Mouse (Mus musculus): Measurements from ENCODE around the gene Bpifa6. TPM values are rescaled to one million over a fixed set of nuclear protein-coding genes. Genes with fewer than 3 reads are reported as not detected.
"Not testable (repeated sequence)": the region's sequence is repeated elsewhere in the genome, so short reads cannot be mapped to it uniquely, and the experiment has no call there.

Gene Bpifa6
- total and polyA plus RNA-seq, 2 experiments from 2014 or later = not detected

DNA sequence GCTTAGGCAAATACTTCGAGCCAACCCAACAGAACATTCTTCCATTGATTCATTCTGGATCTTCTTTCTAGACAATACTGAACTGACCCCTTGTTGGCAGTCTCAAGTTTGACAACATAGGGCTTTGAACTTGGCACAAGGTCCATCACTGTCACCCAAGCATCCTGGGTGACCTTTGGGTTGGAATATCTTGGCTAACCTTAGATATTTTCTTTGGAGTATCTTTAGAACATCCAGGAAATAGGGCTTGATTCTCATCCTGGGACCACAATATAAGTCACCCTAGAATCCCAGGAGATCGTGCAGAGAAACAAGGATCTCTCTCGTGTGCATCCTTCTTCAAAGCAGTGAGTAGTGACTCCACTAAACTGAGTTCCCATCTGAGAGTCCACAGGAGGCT lies 33.2 kb downstream of the Bpifa6 start, which contains the start of gene Bpifa2:
Gene Bpifa2, plus strand, starts transcription at position 301 of the 400 bp plus-strand sequence.
- no peak for TF ChIP-seq CTCF (IDR thresholded peaks at IDR 0.05; ENCODE audit: low read depth)
- Histone ChIP-seq H3K4me3 (ENCODE audit: low read length) (no peak within 1 kb of the TSS), H3K9ac (replicated peaks; ENCODE audit: low read length) (no peak within 1 kb of the TSS), H3K27ac (no peak within 1 kb of the TSS), H3K4me2 (ENCODE audit: low read depth, low read length) (no peak within 1 kb of the TSS), H3K36me3 (ENCODE audit: insufficient read depth, low read length) (no peaks in the 10 kb centered on the region), H3K27me3 (ENCODE audit: insufficient read depth, low read length) (no peaks in the 10 kb centered on the region), H3K4me1 (ENCODE audit: insufficient read depth, low read length) (no peaks in the 10 kb centered on the region), H3K9me3 (ENCODE audit: low read length) (no peaks in the 10 kb centered on the region)
- WGBS = 81% methylated on average over 3 of the region's 3 CpGs
- DNase-seq (ENCODE audit: low spot score) (no peak), ATAC-seq (no peak)

DNA sequence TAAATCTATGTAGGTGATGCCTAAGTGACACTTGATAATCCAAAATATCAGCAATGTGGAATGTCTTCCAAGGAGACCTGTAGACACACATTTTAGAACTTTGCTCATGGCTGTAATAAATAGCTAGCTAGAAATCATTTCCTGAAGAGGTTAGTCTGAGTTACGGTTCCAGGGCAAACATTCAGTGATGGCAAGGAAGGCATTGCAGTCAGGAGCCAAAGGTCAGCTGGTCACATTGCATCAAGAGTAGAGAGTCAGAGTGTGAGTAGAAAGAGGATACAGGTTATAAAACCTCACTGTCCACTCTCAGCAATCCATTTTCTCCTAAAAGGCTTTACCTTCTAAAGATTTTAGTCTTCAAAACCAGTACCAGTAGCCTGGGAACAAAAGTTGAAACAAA lies 43.2 kb downstream of the Bpifa6 start:
- no peak for ATAC-seq
- no peak overlapping the region for H3K9ac ChIP-seq (replicated peaks; ENCODE audit: low read length)
- H3K4me1 ChIP-seq (ENCODE audit: insufficient read depth, low read length) = no peaks in the 10 kb centered on the region
- H3K27me3 ChIP-seq (ENCODE audit: insufficient read depth, low read length) = no peaks in the 10 kb centered on the region
- H3K36me3 ChIP-seq (ENCODE audit: insufficient read depth, low read length) = no peaks in the 10 kb centered on the region
- no peak for DNase-seq (ENCODE audit: low spot score)
- no peak overlapping the region for H3K27ac ChIP-seq
- H3K9me3 ChIP-seq (ENCODE audit: low read length) = no peaks in the 10 kb centered on the region
- H3K4me2 ChIP-seq (ENCODE audit: low read depth, low read length) = no peak overlapping the region
- TF ChIP-seq CTCF (IDR thresholded peaks at IDR 0.05; ENCODE audit: low read depth) = no peak
- WGBS = 88% methylated on average over 1 of the region's 1 CpGs
- no peak overlapping the region for H3K4me3 ChIP-seq (ENCODE audit: low read length)

DNA sequence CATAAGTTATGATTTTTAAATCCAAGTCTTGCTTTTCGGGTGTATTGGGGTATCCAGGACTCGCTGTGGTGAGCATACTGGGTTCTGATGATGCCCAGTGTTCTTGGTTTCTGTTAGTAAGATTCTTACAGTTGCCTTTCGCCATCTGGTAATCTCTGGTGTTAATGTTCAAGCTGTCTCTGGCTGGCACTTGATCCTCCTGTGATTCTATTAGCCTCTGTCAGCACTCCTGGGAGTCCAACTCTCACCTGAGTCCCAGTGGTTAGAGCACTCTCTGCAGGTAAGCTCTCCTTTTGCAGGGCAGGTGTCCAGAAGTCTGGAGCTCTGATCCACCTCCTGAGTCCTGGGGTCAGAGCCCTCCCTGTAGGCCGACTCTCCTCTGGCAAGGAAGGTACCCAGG lies 49.9 kb downstream of the Bpifa6 start:
- not testable (repeated sequence) for H3K4me2 ChIP-seq (ENCODE audit: low read depth, low read length); H3K9ac ChIP-seq (replicated peaks; ENCODE audit: low read length); H3K27me3 ChIP-seq (ENCODE audit: insufficient read depth, low read length); H3K9me3 ChIP-seq (ENCODE audit: low read length); ATAC-seq; H3K36me3 ChIP-seq (ENCODE audit: insufficient read depth, low read length); H3K27ac ChIP-seq; DNase-seq (ENCODE audit: low spot score); H3K4me1 ChIP-seq (ENCODE audit: insufficient read depth, low read length); H3K4me3 ChIP-seq (ENCODE audit: low read length)
- 89% methylated on average over 4 of the region's 4 CpGs for WGBS

DNA sequence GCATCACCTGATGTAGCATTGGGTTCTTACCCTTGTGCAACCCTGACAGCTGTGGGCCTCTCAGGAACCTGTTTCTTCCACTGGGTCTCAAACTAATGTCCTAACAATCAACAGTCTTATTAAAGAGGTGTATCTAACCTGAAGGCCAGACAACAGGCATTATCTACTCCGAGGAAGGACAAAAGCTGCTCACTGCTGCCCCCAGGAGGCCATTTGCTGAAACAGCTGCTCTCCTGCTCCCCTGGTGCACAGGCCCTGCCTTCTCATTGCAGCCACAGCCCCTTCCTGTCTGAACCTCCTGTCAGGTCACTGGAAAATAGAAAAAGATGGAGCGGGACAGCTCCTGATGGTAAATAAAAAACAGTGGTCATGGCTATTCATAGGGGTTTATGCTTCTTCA lies 64.2 kb downstream of the Bpifa6 start:
- WGBS = 58% methylated on average over 2 of the region's 2 CpGs
- Histone ChIP-seq H3K27ac (no peak overlapping the region), H3K9me3 (ENCODE audit: low read length) (no peaks in the 10 kb centered on the region), H3K4me3 (ENCODE audit: low read length) (no peak overlapping the region), H3K4me2 (ENCODE audit: low read depth, low read length) (no peak overlapping the region), H3K9ac (replicated peaks; ENCODE audit: low read length) (no peak overlapping the region), H3K4me1 (ENCODE audit: insufficient read depth, low read length) (no peaks in the 10 kb centered on the region), H3K27me3 (ENCODE audit: insufficient read depth, low read length) (no peaks in the 10 kb centered on the region), H3K36me3 (ENCODE audit: insufficient read depth, low read length) (no peaks in the 10 kb centered on the region)
- peak; percentile 64 for TF ChIP-seq CTCF (IDR thresholded peaks at IDR 0.05; ENCODE audit: low read depth)
- DNase-seq (ENCODE audit: low spot score) (peak; percentile 49), ATAC-seq (no peak)

DNA sequence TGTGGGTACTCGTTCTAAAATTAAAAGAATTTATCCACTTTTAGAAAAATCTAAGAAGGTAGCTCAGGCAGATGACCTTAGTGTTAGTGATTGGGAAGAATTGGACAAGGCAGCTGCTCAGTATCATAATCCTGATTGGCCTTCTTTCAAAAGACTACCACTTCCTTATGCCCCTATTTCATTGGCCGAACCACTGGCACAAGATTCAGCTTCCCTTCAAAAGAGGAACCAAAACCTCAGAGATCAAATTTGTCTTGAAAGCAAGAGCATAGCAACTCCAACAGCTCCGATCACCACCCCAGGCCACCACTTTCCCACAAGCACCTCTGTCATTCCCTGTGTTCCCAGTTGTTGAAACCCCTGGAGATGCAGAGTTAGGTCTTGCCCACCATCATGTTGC lies 70.0 kb downstream of the Bpifa6 start:
- no peak overlapping the region for H3K27ac ChIP-seq
- H3K4me3 ChIP-seq (ENCODE audit: low read length) = no peak overlapping the region
- no peak for DNase-seq (ENCODE audit: low spot score)
- H3K4me2 ChIP-seq (ENCODE audit: low read depth, low read length) = no peak overlapping the region
- no peaks in the 10 kb centered on the region for H3K36me3 ChIP-seq (ENCODE audit: insufficient read depth, low read length)
- whole genome bisulfite sequencing = 86% methylated on average over 3 of the region's 3 CpGs
- no peaks in the 10 kb centered on the region for H3K9me3 ChIP-seq (ENCODE audit: low read length)
- ATAC-seq = no peak
- H3K27me3 ChIP-seq (ENCODE audit: insufficient read depth, low read length) = no peaks in the 10 kb centered on the region
- no peak for TF ChIP-seq CTCF (IDR thresholded peaks at IDR 0.05; ENCODE audit: low read depth)
- H3K4me1 ChIP-seq (ENCODE audit: insufficient read depth, low read length) = no peaks in the 10 kb centered on the region
- H3K9ac ChIP-seq (replicated peaks; ENCODE audit: low read length) = no peak overlapping the region

Other genes with a start within 250 kb of the Bpifa6 start
- 75.0 and 82.8 TPM in 2 replicates for gene Mapre1, start 233.7 kb upstream of the Bpifa6 start, total RNA-seq (2014; rRNA removed)
- gene Mapre1, start 233.7 kb upstream of the Bpifa6 start, polyA plus RNA-seq (2015; fragmentation: Nextera tagmentation; extraction: Ambion mirVana) = 354 and 355 TPM in 2 replicates
- not detected in 2 replicates for gene Efcab8, start 195.0 kb upstream of the Bpifa6 start, total RNA-seq (2014; rRNA removed)
- 0.04 TPM in 1 of 2 replicates, not detected in the other for gene Efcab8, start 195.0 kb upstream of the Bpifa6 start, polyA plus RNA-seq (2015; fragmentation: Nextera tagmentation; extraction: Ambion mirVana)
- gene Sun5, start 103.9 kb upstream of the Bpifa6 start, total RNA-seq (2014; rRNA removed) = not detected in 2 replicates
- gene Sun5, start 103.9 kb upstream of the Bpifa6 start, polyA plus RNA-seq (2015; fragmentation: Nextera tagmentation; extraction: Ambion mirVana) = not detected in 2 replicates
- gene Bpifb2, start 99.9 kb upstream of the Bpifa6 start, total RNA-seq (2014; rRNA removed) = 0.25 and 0.26 TPM in 2 replicates
- gene Bpifb2, start 99.9 kb upstream of the Bpifa6 start, polyA plus RNA-seq (2015; fragmentation: Nextera tagmentation; extraction: Ambion mirVana) = 0.29 and 0.49 TPM in 2 replicates
- gene Bpifb6, start 74.6 kb upstream of the Bpifa6 start, total RNA-seq (2014; rRNA removed) = not detected in 2 replicates
- gene Bpifb6, start 74.6 kb upstream of the Bpifa6 start, polyA plus RNA-seq (2015; fragmentation: Nextera tagmentation; extraction: Ambion mirVana) = 0.14 and 0.24 TPM in 2 replicates
- not detected in 2 replicates for gene Bpifb3, start 56.7 kb upstream of the Bpifa6 start, total RNA-seq (2014; rRNA removed)
- not detected in 2 replicates for gene Bpifb3, start 56.7 kb upstream of the Bpifa6 start, polyA plus RNA-seq (2015; fragmentation: Nextera tagmentation; extraction: Ambion mirVana)
- not detected in 2 replicates for gene Bpifb4, start 36.7 kb upstream of the Bpifa6 start, total RNA-seq (2014; rRNA removed)
- gene Bpifb4, start 36.7 kb upstream of the Bpifa6 start, polyA plus RNA-seq (2015; fragmentation: Nextera tagmentation; extraction: Ambion mirVana) = 0.16 TPM in 1 of 2 replicates, not detected in the other
- 0.86 TPM in 1 of 2 replicates, not detected in the other for gene Bpifa2, start 33.3 kb downstream of the Bpifa6 start, total RNA-seq (2014; rRNA removed)
- not detected in 2 replicates for gene Bpifa2, start 33.3 kb downstream of the Bpifa6 start, polyA plus RNA-seq (2015; fragmentation: Nextera tagmentation; extraction: Ambion mirVana)
- not detected in 2 replicates for gene Bpifa3, start 155.4 kb downstream of the Bpifa6 start, total RNA-seq (2014; rRNA removed)
- gene Bpifa3, start 155.4 kb downstream of the Bpifa6 start, polyA plus RNA-seq (2015; fragmentation: Nextera tagmentation; extraction: Ambion mirVana) = not detected in 2 replicates
- 3.4 TPM in 1 of 2 replicates, not detected in the other for gene Bpifa1, start 167.9 kb downstream of the Bpifa6 start, total RNA-seq (2014; rRNA removed)
- gene Bpifa1, start 167.9 kb downstream of the Bpifa6 start, polyA plus RNA-seq (2015; fragmentation: Nextera tagmentation; extraction: Ambion mirVana) = 0.54 and 0.86 TPM in 2 replicates
- not detected in 2 replicates for gene Bpifa5, start 187.7 kb downstream of the Bpifa6 start, total RNA-seq (2014; rRNA removed)
- 0.16 TPM in 1 of 2 replicates, not detected in the other for gene Bpifa5, start 187.7 kb downstream of the Bpifa6 start, polyA plus RNA-seq (2015; fragmentation: Nextera tagmentation; extraction: Ambion mirVana)
- 0.10 TPM in 1 of 2 replicates, not detected in the other for gene Bpifb1, start 215.9 kb downstream of the Bpifa6 start, total RNA-seq (2014; rRNA removed)
- gene Bpifb1, start 215.9 kb downstream of the Bpifa6 start, polyA plus RNA-seq (2015; fragmentation: Nextera tagmentation; extraction: Ambion mirVana) = 0.26 and 0.35 TPM in 2 replicates
- gene Bpifb5, start 248.8 kb downstream of the Bpifa6 start, total RNA-seq (2014; rRNA removed) = 0.29 TPM in 1 of 2 replicates, not detected in the other
- gene Bpifb5, start 248.8 kb downstream of the Bpifa6 start, polyA plus RNA-seq (2015; fragmentation: Nextera tagmentation; extraction: Ambion mirVana) = 0.34 and 0.35 TPM in 2 replicates